Mouse (Mus musculus): ENCODE measurements around the gene Cd2bp2.

The Cd2bp2 gene

GRCm38 (mm10) chr7:127192989-127193388 is 2.9 kb downstream of the Cd2bp2 start:
- in situ Hi-C loops (cut with MboI; ENCODE audit: low sequenced_read_pairs): no loop called here

GRCm38 (mm10) chr7:127190672-127191071 is 5.2 kb downstream of the Cd2bp2 start:
- in situ Hi-C loops (cut with MboI; ENCODE audit: low sequenced_read_pairs): no loop called here

- in situ Hi-C loops (cut with MboI; ENCODE audit: low sequenced_read_pairs): loop anchor here (5.0 to 10.0 kb wide), 2 partner anchors 61 to 494 kb away; partner anchors contain the start of genes Bola2 and Slx1b
Measured at GRCm38 (mm10) chr7:127188305-127189276, 7.3 kb downstream of the Cd2bp2 start.

GRCm38 (mm10) chr7:127187351-127187750 is 8.5 kb downstream of the Cd2bp2 start:
- in situ Hi-C loops (cut with MboI; ENCODE audit: low sequenced_read_pairs): loop anchor here (5.0 to 10.0 kb wide), 2 partner anchors 60 to 493 kb away; partner anchors contain the start of genes Bola2 and Slx1b

GRCm38 (mm10) chr7:127185601-127186000 is 10.2 kb downstream of the Cd2bp2 start:
- in situ Hi-C loops (cut with MboI; ENCODE audit: low sequenced_read_pairs): loop anchor here (5.0 to 10.0 kb wide), 2 partner anchors 58 to 491 kb away; partner anchors contain the start of genes Bola2 and Slx1b

- in situ Hi-C loops (cut with MboI; ENCODE audit: low sequenced_read_pairs): loop anchor here (5.0 to 10.0 kb wide), 2 partner anchors 57 to 490 kb away; partner anchors contain the start of genes Bola2 and Slx1b
Measured at GRCm38 (mm10) chr7:127184720-127185119, 11.1 kb downstream of the Cd2bp2 start.

GRCm38 (mm10) chr7:127183828-127184227 is 12.0 kb downstream of the Cd2bp2 start:
- in situ Hi-C loops (cut with MboI; ENCODE audit: low sequenced_read_pairs): loop anchor here (10.0 kb wide), 1 partner anchor 489 kb away; the partner anchor contains the start of genes Bola2 and Slx1b

- in situ Hi-C loops (cut with MboI; ENCODE audit: low sequenced_read_pairs): loop anchor here (10.0 kb wide), 1 partner anchor 489 kb away; the partner anchor contains the start of genes Bola2 and Slx1b
Measured at GRCm38 (mm10) chr7:127183345-127183744, 12.5 kb downstream of the Cd2bp2 start.

- in situ Hi-C loops (cut with MboI; ENCODE audit: low sequenced_read_pairs): loop anchor here (10.0 kb wide), 1 partner anchor 487 kb away; the partner anchor contains the start of genes Bola2 and Slx1b
Measured at GRCm38 (mm10) chr7:127181724-127182123, 14.1 kb downstream of the Cd2bp2 start.

- in situ Hi-C loops (cut with MboI; ENCODE audit: low sequenced_read_pairs): loop anchor here (10.0 kb wide), 1 partner anchor 486 kb away; the partner anchor contains the start of genes Bola2 and Slx1b
Measured at GRCm38 (mm10) chr7:127180783-127181182, 15.1 kb downstream of the Cd2bp2 start.

- in situ Hi-C loops (cut with MboI; ENCODE audit: low sequenced_read_pairs): no loop called here
Measured at GRCm38 (mm10) chr7:127176937-127177336, 18.9 kb downstream of the Cd2bp2 start.

- in situ Hi-C loops (cut with MboI; ENCODE audit: low sequenced_read_pairs): no loop called here
Measured at GRCm38 (mm10) chr7:127166501-127166900, 29.3 kb downstream of the Cd2bp2 start.

- in situ Hi-C loops (cut with MboI; ENCODE audit: low sequenced_read_pairs): no loop called here
Measured at GRCm38 (mm10) chr7:127165607-127166493, 30.0 kb downstream of the Cd2bp2 start.

GRCm38 (mm10) chr7:127164002-127164401 is 31.8 kb downstream of the Cd2bp2 start:
- in situ Hi-C loops (cut with MboI; ENCODE audit: low sequenced_read_pairs): no loop called here

GRCm38 (mm10) chr7:127162546-127162945 is 33.3 kb downstream of the Cd2bp2 start:
- in situ Hi-C loops (cut with MboI; ENCODE audit: low sequenced_read_pairs): no loop called here

- in situ Hi-C loops (cut with MboI; ENCODE audit: low sequenced_read_pairs): no loop called here
Measured at GRCm38 (mm10) chr7:127157548-127157947, 38.3 kb downstream of the Cd2bp2 start.

GRCm38 (mm10) chr7:127153477-127153876 is 42.4 kb downstream of the Cd2bp2 start:
- in situ Hi-C loops (cut with MboI; ENCODE audit: low sequenced_read_pairs): no loop called here

GRCm38 (mm10) chr7:127152464-127152863 is 43.4 kb downstream of the Cd2bp2 start:
- in situ Hi-C loops (cut with MboI; ENCODE audit: low sequenced_read_pairs): no loop called here

- in situ Hi-C loops (cut with MboI; ENCODE audit: low sequenced_read_pairs): no loop called here
Measured at GRCm38 (mm10) chr7:127147901-127148300, 47.9 kb downstream of the Cd2bp2 start.

- in situ Hi-C loops (cut with MboI; ENCODE audit: low sequenced_read_pairs): no loop called here
Measured at GRCm38 (mm10) chr7:127146267-127146603, 49.6 kb downstream of the Cd2bp2 start.
